Mouse (Mus musculus): ENCODE data around the gene 4931429L15Rik. TPM values are rescaled to one million over a fixed set of nuclear protein-coding genes. Genes with fewer than 3 reads are reported as not detected.
A peak's percentile ranks its signal among the peaks of the same experiment; 100 is the strongest.
"Not testable (repeated sequence)": the region's sequence is repeated elsewhere in the genome, so short reads cannot be mapped to it uniquely, and the experiment has no call there.

Gene 4931429L15Rik
- polyA plus RNA-seq, 1 experiment from 2014 or later = not detected

- Histone ChIP-seq H3K4me3 (ENCODE audit: low read depth, low read length) (no peak overlapping the region), H3K4me1 (ENCODE audit: insufficient read depth) (0 out of 2 replicates have a peak, but pooled peaks cover 4% of the 10 kb centered on the region), H3K27ac (ENCODE audit: low read depth) (no peak overlapping the region), H3K9ac (no peak overlapping the region), H3K9me3 (ENCODE audit: low read depth, low read length) (no peaks in the 10 kb centered on the region), H3K27me3 (ENCODE audit: insufficient read depth, low read length) (no peaks in the 10 kb centered on the region), H3K36me3 (ENCODE audit: insufficient read depth) (no peaks in the 10 kb centered on the region), H3K4me2 (no peak overlapping the region)
- ATAC-seq (ENCODE audit: insufficient read depth) (no peak), DNase-seq (no peak)
- no peak for TF ChIP-seq CTCF (IDR thresholded peaks at IDR 0.05; ENCODE audit: low read depth)
- 78% methylated on average over 4 of the region's 4 CpGs for WGBS
Observed at GRCm38 (mm10) chr9:46345887-46346665, 26.3 kb upstream of the 4931429L15Rik start.

GRCm38 (mm10) chr9:46339051-46339652 lies 19.4 kb upstream of the 4931429L15Rik start:
- Histone ChIP-seq H3K9ac (no peak overlapping the region), H3K27me3 (ENCODE audit: insufficient read depth, low read length) (0 out of 2 replicates have a peak, but pooled peaks cover 1% of the 10 kb centered on the region), H3K9me3 (ENCODE audit: low read depth, low read length) (no peaks in the 10 kb centered on the region), H3K4me3 (ENCODE audit: low read depth, low read length) (no peak overlapping the region), H3K36me3 (ENCODE audit: insufficient read depth) (no peaks in the 10 kb centered on the region), H3K4me1 (ENCODE audit: insufficient read depth) (no peaks in the 10 kb centered on the region), H3K27ac (ENCODE audit: low read depth) (no peak overlapping the region), H3K4me2 (no peak overlapping the region)
- ATAC-seq (ENCODE audit: insufficient read depth) = no peak
- no peak for DNase-seq
- WGBS = 82% methylated on average over 4 of the region's 4 CpGs
- TF ChIP-seq CTCF (IDR thresholded peaks at IDR 0.05; ENCODE audit: low read depth) = no peak

- Histone ChIP-seq H3K4me3 (ENCODE audit: low read depth, low read length) (no peak overlapping the region), H3K27ac (ENCODE audit: low read depth) (no peak overlapping the region), H3K4me1 (ENCODE audit: insufficient read depth) (no peaks in the 10 kb centered on the region), H3K36me3 (ENCODE audit: insufficient read depth) (no peaks in the 10 kb centered on the region), H3K9me3 (ENCODE audit: low read depth, low read length) (no peaks in the 10 kb centered on the region), H3K9ac (no peak overlapping the region), H3K27me3 (ENCODE audit: insufficient read depth, low read length) (0 out of 2 replicates have a peak, but pooled peaks cover 3% of the 10 kb centered on the region), H3K4me2 (no peak overlapping the region)
- DNase-seq (no peak), ATAC-seq (ENCODE audit: insufficient read depth) (no peak)
- TF ChIP-seq CTCF (IDR thresholded peaks at IDR 0.05; ENCODE audit: low read depth) = no peak
- WGBS = 48% methylated on average over 4 of the region's 4 CpGs
Observed at GRCm38 (mm10) chr9:46338384-46338783, 18.6 kb upstream of the 4931429L15Rik start.

GRCm38 (mm10) chr9:46337852-46338291 lies 18.1 kb upstream of the 4931429L15Rik start:
- no peaks in the 10 kb centered on the region for H3K4me1 ChIP-seq (ENCODE audit: insufficient read depth)
- H3K27ac ChIP-seq (ENCODE audit: low read depth) = no peak overlapping the region
- no peaks in the 10 kb centered on the region for H3K9me3 ChIP-seq (ENCODE audit: low read depth, low read length)
- DNase-seq = peak; percentile 52
- H3K36me3 ChIP-seq (ENCODE audit: insufficient read depth) = no peaks in the 10 kb centered on the region
- 0 out of 2 replicates have a peak, but pooled peaks cover 3% of the 10 kb centered on the region for H3K27me3 ChIP-seq (ENCODE audit: insufficient read depth, low read length)
- peak; percentile 63 for ATAC-seq (ENCODE audit: insufficient read depth)
- TF ChIP-seq CTCF (IDR thresholded peaks at IDR 0.05; ENCODE audit: low read depth) = no peak
- WGBS = 14% methylated on average over 3 of the region's 3 CpGs
- no peak overlapping the region for H3K4me2 ChIP-seq
- no peak overlapping the region for H3K9ac ChIP-seq
- H3K4me3 ChIP-seq (ENCODE audit: low read depth, low read length) = no peak overlapping the region

- H3K9me3 ChIP-seq (ENCODE audit: low read depth, low read length) = no peaks in the 10 kb centered on the region
- no peak overlapping the region for H3K27ac ChIP-seq (ENCODE audit: low read depth)
- no peak overlapping the region for H3K4me3 ChIP-seq (ENCODE audit: low read depth, low read length)
- 0 out of 2 replicates have a peak, but pooled peaks cover 3% of the 10 kb centered on the region for H3K27me3 ChIP-seq (ENCODE audit: insufficient read depth, low read length)
- H3K4me1 ChIP-seq (ENCODE audit: insufficient read depth) = no peaks in the 10 kb centered on the region
- H3K36me3 ChIP-seq (ENCODE audit: insufficient read depth) = no peaks in the 10 kb centered on the region
- ATAC-seq (ENCODE audit: insufficient read depth) (no peak), DNase-seq (no peak)
- no peak overlapping the region for H3K9ac ChIP-seq
- H3K4me2 ChIP-seq = no peak overlapping the region
- 54% methylated on average over 7 of the region's 7 CpGs for WGBS
- TF ChIP-seq CTCF (IDR thresholded peaks at IDR 0.05; ENCODE audit: low read depth) = no peak
Observed at GRCm38 (mm10) chr9:46337331-46337730, 17.5 kb upstream of the 4931429L15Rik start.

- H3K36me3 ChIP-seq (ENCODE audit: insufficient read depth); H3K27ac ChIP-seq (ENCODE audit: low read depth); DNase-seq; H3K9me3 ChIP-seq (ENCODE audit: low read depth, low read length); H3K27me3 ChIP-seq (ENCODE audit: insufficient read depth, low read length); H3K4me2 ChIP-seq; H3K4me3 ChIP-seq (ENCODE audit: low read depth, low read length); ATAC-seq (ENCODE audit: insufficient read depth); H3K4me1 ChIP-seq (ENCODE audit: insufficient read depth); H3K9ac ChIP-seq: not testable (repeated sequence)
- WGBS = 69% methylated on average over 13 of the region's 14 CpGs
Observed at GRCm38 (mm10) chr9:46336294-46336693, 16.5 kb upstream of the 4931429L15Rik start.

GRCm38 (mm10) chr9:46335461-46335995 lies 15.7 kb upstream of the 4931429L15Rik start:
- Histone ChIP-seq H3K27ac (ENCODE audit: low read depth) (no peak overlapping the region), H3K4me2 (no peak overlapping the region), H3K4me1 (ENCODE audit: insufficient read depth) (no peaks in the 10 kb centered on the region), H3K9me3 (ENCODE audit: low read depth, low read length) (no peaks in the 10 kb centered on the region), H3K9ac (no peak overlapping the region), H3K36me3 (ENCODE audit: insufficient read depth) (no peaks in the 10 kb centered on the region), H3K27me3 (ENCODE audit: insufficient read depth, low read length) (0 out of 2 replicates have a peak, but pooled peaks cover 3% of the 10 kb centered on the region), H3K4me3 (ENCODE audit: low read depth, low read length) (no peak overlapping the region)
- 64% methylated on average over 10 of the region's 10 CpGs for WGBS
- ATAC-seq (ENCODE audit: insufficient read depth) (no peak), DNase-seq (no peak)
- no peak for TF ChIP-seq CTCF (IDR thresholded peaks at IDR 0.05; ENCODE audit: low read depth)
